Mouse (Mus musculus) testis, adult 2 months (tissue): ENCODE results near the gene Cmtm8. TPM values are rescaled to one million over a fixed set of nuclear protein-coding genes. Genes with fewer than 3 reads are reported as not detected.

Experiments
- H3K27ac ChIP-seq: fragments of 200-500 bp; 2 replicates; pipeline ENCODE4 v1.5.1; 2012; ENCODE audit warnings: low read depth, low read length; ENCODE audit not compliant: control insufficient read depth, insufficient read depth
- H3K27me3 ChIP-seq: fragments of 200-500 bp; 2 replicates; pipeline ENCODE4 v1.6.1; 2012; ENCODE audit warnings: mild to moderate bottlenecking, low read length, moderate library complexity; ENCODE audit not compliant: control insufficient read depth, insufficient read depth
- H3K36me3 ChIP-seq: fragments of 200-500 bp; 2 replicates; pipeline ENCODE4 v1.6.1; 2012; ENCODE audit warnings: mild to moderate bottlenecking, low read length; ENCODE audit not compliant: control insufficient read depth, insufficient read depth
- H3K4me1 ChIP-seq: fragments of 200-500 bp; 2 replicates; pipeline ENCODE4 v1.6.1; 2012; ENCODE audit warnings: low read length; ENCODE audit not compliant: control insufficient read depth, insufficient read depth
- H3K4me3 ChIP-seq: fragments of 200-500 bp; 2 replicates; pipeline ENCODE4 v1.5.1; 2012; ENCODE audit warnings: low read depth, mild to moderate bottlenecking, low read length, moderate library complexity, mixed read lengths; ENCODE audit not compliant: control insufficient read depth
- CTCF ChIP-seq: fragments of 200-500 bp; IDR thresholded peaks from 2 replicates; pipeline ENCODE4 v1.5.1; 2012; ENCODE audit warnings: low read depth, mild to moderate bottlenecking, inconsistent platforms, low read length, moderate library complexity; ENCODE audit not compliant: control insufficient read depth, insufficient read depth, insufficient replicate concordance
- POLR2A ChIP-seq: fragments of 200-500 bp; IDR thresholded peaks from 2 replicates; pipeline ENCODE4 v1.6.1; 2012; ENCODE audit warnings: low read depth, mild to moderate bottlenecking, inconsistent platforms, low read length, moderate library complexity; ENCODE audit not compliant: control insufficient read depth
- polyA plus RNA-seq: library from polyadenylated mRNA; depleted of rRNA; stranded (reverse); fragments of >200 nt; gene quantifications from 2 replicates; pipeline ENCODE4 v1.2.3, GENCODE M21; 2012; rRNA removed

Gene Cmtm8
- 1.7 and 2.1 TPM in 2 replicates for polyA plus RNA-seq

GRCm38 (mm10) chr9:114844017-114844662, at the start of gene Cmtm8:
TSS of gene Cmtm8 (minus strand) at chr9:114844156.
- Histone ChIP-seq H3K27me3 (peaks cover 2% of the 10 kb centered on the region; the same call in 1 of the 2 replicates), H3K36me3 (no peaks in the 10 kb centered on the region), H3K4me3 (peak within 1 kb of the TSS; percentile 86), H3K4me1 (peaks cover 15% of the 10 kb centered on the region), H3K27ac (no peak within 1 kb of the TSS)
- TF ChIP-seq POLR2A (no peak), CTCF (no peak)

- H3K27ac ChIP-seq: no peak overlapping the region
- no peaks in the 10 kb centered on the region for H3K36me3 ChIP-seq
- TF ChIP-seq POLR2A: no peak
- peaks cover 7% of the 10 kb centered on the region for H3K4me1 ChIP-seq
- H3K27me3 ChIP-seq: no peaks in the 10 kb centered on the region
- no peak overlapping the region for H3K4me3 ChIP-seq
Measured at GRCm38 (mm10) chr9:114892974-114893373, 49.0 kb upstream of the Cmtm8 start.

DNA sequence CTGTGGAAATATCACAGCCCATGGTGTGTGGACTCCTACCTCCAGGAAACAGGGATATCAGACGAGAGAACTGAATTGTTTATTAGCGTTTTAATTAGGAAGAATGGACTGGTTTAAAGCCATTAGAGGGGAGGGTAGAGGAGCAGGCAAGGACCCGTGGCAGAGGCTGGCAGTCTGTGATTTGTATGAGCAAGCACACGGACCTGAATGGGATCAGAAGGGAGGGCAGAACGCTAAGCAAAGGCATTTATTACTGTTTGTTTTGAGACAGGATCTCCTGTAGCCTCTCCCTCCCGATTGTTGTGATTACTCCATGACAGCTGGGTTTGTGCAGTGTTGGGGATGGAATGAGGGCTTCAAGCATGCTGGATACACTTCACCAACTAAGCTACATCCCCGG, 46.4 kb upstream of the Cmtm8 start:
- Histone ChIP-seq H3K36me3 (no peaks in the 10 kb centered on the region), H3K4me3 (no peak overlapping the region), H3K27me3 (no peaks in the 10 kb centered on the region), H3K4me1 (peaks cover 7% of the 10 kb centered on the region), H3K27ac (no peak overlapping the region)
- TF ChIP-seq CTCF (no peak), POLR2A (no peak)

- H3K27ac ChIP-seq: no peak overlapping the region
- no peak overlapping the region for H3K4me3 ChIP-seq
- TF ChIP-seq POLR2A: no peak
- no peak for TF ChIP-seq CTCF
- no peaks in the 10 kb centered on the region for H3K36me3 ChIP-seq
- no peaks in the 10 kb centered on the region for H3K27me3 ChIP-seq
- H3K4me1 ChIP-seq: peaks cover 7% of the 10 kb centered on the region
Measured at GRCm38 (mm10) chr9:114888856-114889407, 45.0 kb upstream of the Cmtm8 start.

DNA sequence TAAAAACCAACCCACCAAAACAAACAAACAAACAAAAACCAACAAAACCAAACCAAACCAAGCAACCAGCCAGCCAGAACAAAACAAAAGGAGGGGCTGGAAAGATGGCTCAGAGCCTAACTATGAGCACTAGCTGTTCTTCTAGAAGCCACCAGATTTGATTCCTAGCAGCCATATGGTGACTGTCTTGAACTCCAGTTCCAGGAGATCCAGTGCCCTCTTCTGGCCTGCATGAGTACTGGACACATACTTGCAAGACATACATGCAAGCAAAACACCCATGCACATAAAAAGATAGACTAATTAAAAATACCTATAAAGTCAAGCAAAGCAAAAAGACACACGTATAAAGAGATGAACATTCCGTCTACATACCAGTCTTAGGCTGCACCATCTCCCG, 43.7 kb upstream of the Cmtm8 start:
- no peak overlapping the region for H3K4me3 ChIP-seq
- H3K27me3 ChIP-seq: no peaks in the 10 kb centered on the region
- TF ChIP-seq POLR2A (no peak), CTCF (no peak)
- no peak overlapping the region for H3K27ac ChIP-seq
- no peaks in the 10 kb centered on the region for H3K36me3 ChIP-seq
- H3K4me1 ChIP-seq: no peaks in the 10 kb centered on the region

DNA sequence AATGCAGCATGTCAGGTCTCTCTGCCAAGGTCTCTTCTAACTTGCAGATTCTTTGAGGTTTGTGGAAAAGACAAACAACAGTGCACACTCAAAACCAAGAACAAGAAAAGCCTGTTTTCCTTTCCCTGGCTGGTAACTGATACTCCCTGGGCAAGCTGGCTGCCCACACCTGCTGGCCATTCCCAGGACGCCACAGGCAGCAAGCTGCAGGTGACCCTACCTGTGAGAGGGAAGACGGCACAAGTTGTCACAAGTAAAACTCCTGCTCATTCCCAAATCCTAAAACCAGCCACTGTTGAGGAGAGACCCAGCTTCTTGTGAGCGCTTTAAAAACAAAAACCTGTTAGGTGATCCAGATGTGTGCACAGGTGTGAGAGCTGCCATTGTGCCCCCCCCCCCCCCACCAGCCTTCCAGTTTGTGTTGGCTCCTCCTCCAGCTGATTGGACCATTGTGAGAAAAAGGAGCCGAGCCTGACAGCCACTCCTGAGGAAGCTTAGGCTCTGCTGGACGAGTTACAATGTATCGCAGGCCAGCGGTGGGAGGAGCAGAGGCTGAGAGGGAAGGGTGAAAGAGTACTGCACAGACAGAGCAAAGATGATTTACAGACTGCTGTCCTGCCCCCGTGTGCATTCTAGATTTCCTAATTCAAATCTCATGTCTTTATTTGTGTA, 42.2 kb upstream of the Cmtm8 start:
- Histone ChIP-seq H3K4me1 (no peaks in the 10 kb centered on the region), H3K36me3 (no peaks in the 10 kb centered on the region), H3K27ac (no peak overlapping the region), H3K4me3 (no peak overlapping the region), H3K27me3 (no peaks in the 10 kb centered on the region)
- no peak for TF ChIP-seq POLR2A
- no peak for TF ChIP-seq CTCF

DNA sequence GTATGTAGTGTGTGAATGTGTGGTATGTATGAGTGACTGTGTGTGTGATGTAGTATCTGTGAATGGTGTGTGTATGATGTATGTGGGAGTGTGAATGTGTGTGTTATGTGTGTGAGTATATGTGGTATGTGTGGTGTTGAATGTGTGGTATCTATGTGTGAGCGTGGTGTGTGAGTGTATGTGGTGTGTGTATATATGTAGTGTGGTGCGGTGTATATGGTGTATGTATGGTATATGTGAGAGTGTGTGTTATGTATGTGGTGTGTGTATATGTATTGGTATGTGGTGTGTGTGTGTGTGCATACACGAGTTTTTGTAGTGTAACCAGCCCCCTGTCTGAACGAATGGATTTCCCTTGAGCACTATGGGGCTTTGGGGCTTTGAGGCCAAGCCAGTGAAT, 41.6 kb upstream of the Cmtm8 start:
- TF ChIP-seq CTCF: no peak
- no peak overlapping the region for H3K27ac ChIP-seq
- no peaks in the 10 kb centered on the region for H3K27me3 ChIP-seq
- H3K4me3 ChIP-seq: no peak overlapping the region
- H3K36me3 ChIP-seq: no peaks in the 10 kb centered on the region
- no peaks in the 10 kb centered on the region for H3K4me1 ChIP-seq
